In the genomic region with DNA sequence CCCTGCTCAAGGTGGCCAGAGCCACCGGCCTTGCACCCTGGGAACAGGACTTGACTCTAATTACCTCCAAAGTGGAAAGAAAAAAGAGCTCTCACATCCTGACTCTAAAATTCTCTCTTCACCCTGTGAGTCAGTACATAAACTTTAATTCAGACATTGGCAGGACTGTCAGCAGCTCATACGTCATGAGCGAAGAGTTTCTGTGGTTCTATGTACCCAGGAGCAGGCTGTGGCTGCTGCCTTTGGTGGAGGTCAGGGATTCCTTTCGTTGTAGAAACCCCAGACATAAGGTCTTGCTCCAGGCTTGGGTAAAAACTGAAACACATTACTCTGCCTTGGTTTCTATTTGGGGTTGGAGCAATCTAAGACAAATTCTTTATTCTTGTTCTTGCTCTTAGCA, we compare ENCODE assay signal across 28 mouse cellular contexts.
"Had no signal": no experiment of that assay in that cellular context is flagged by ENCODE, and none has a peak within 500 bp of the region (broad histone marks: within the 10 kb centered on the region; RNA-seq: fewer than 3 reads in every experiment).

No protein-coding gene starts in this region.

- H3K4me3 ChIP-seq: heart, adult 2 months; heart, embryonic 13.5 days; heart, embryonic 15.5 days; hindbrain, embryonic 13.5 days; hindbrain, embryonic 15.5 days; kidney, embryonic 15.5 days; limb, embryonic 12.5 days; liver, embryonic 13.5 days; liver, embryonic 15.5 days had no signal

- DNase-seq: gastrocnemius, postnatal 14 days; gastrocnemius, postnatal 36 days; heart, adult 11 months; heart, adult 2 months; heart, postnatal 14 days; heart, postnatal 36 days; kidney, adult 11 months; kidney, adult 2 months; kidney, adult 9 months; kidney, postnatal 14 days; kidney, postnatal 36 days; layer of hippocampus, adult 9-11 months; layer of hippocampus, postnatal 36 days; left cerebral cortex, postnatal 4 days; liver; liver, embryonic 13.5 days had no signal

- H3K9me3 ChIP-seq: heart, embryonic 13.5 days; heart, embryonic 15.5 days; hindbrain, embryonic 13.5 days; hindbrain, embryonic 15.5 days; kidney, embryonic 15.5 days; limb, embryonic 12.5 days; liver, embryonic 13.5 days; liver, embryonic 15.5 days had no signal

- H3K27ac ChIP-seq: heart, adult 2 months; heart, embryonic 13.5 days; heart, embryonic 15.5 days; hindbrain, embryonic 13.5 days; hindbrain, embryonic 15.5 days; hindbrain, postnatal 0 days; kidney, embryonic 15.5 days; kidney, postnatal 0 days; limb, embryonic 12.5 days; liver, embryonic 13.5 days; liver, embryonic 15.5 days had no signal

- H3K9ac ChIP-seq: heart, embryonic 13.5 days; heart, embryonic 15.5 days; hindbrain, embryonic 13.5 days; hindbrain, embryonic 15.5 days; kidney, embryonic 15.5 days; limb, embryonic 12.5 days; liver, embryonic 13.5 days; liver, embryonic 15.5 days had no signal

- H3K27me3 ChIP-seq: heart, embryonic 13.5 days; heart, embryonic 15.5 days; hindbrain, embryonic 13.5 days; hindbrain, embryonic 15.5 days; liver, embryonic 13.5 days; liver, embryonic 15.5 days had no signal

- H3K4me1 ChIP-seq: heart, embryonic 13.5 days; heart, embryonic 15.5 days; hindbrain, embryonic 13.5 days; hindbrain, embryonic 15.5 days; kidney, embryonic 15.5 days; limb, embryonic 12.5 days; liver, embryonic 13.5 days; liver, embryonic 15.5 days had no signal

- ATAC-seq: hindbrain, postnatal 0 days; intestine, embryonic 16.5 days had no signal

- H3K36me3 ChIP-seq: heart, embryonic 13.5 days; heart, embryonic 15.5 days; hindbrain, embryonic 13.5 days; hindbrain, embryonic 15.5 days; kidney, embryonic 15.5 days; limb, embryonic 12.5 days; liver, embryonic 13.5 days; liver, embryonic 15.5 days had no signal

- H3K4me2 ChIP-seq: heart, embryonic 11.5 days; heart, embryonic 13.5 days; heart, embryonic 15.5 days; hindbrain, embryonic 13.5 days; hindbrain, embryonic 15.5 days; kidney, embryonic 15.5 days; limb, embryonic 12.5 days; liver, embryonic 11.5 days; liver, embryonic 13.5 days; liver, embryonic 15.5 days had no signal
